Mouse (Mus musculus) myocyte (in vitro differentiated cells): ENCODE measurements around the gene Grb2.

ENCODE experiments used
- CEBPB ChIP-seq: IDR thresholded peaks from 2 replicates; pipeline ENCODE4 v1.6.1; 2011; ENCODE audit warnings: mild to moderate bottlenecking, moderate library complexity; ENCODE audit not compliant: poor library complexity, insufficient read depth, severe bottlenecking
- E2F4 ChIP-seq: IDR thresholded peaks from one replicate; pipeline ENCODE4 v1.6.1; 2011; ENCODE audit warnings: mild to moderate bottlenecking, control low read depth, moderate library complexity; ENCODE audit not compliant: insufficient read depth
- MAX ChIP-seq: IDR thresholded peaks from one replicate; pipeline ENCODE4 v1.6.1; 2011; ENCODE audit warnings: low read depth, mild to moderate bottlenecking, control low read depth
- POLR2A ChIP-seq: IDR thresholded peaks from one replicate; pipeline ENCODE4 v1.6.1; 2011; ENCODE audit warnings: low read depth, mild to moderate bottlenecking, control low read depth, moderate library complexity; ENCODE audit not compliant: insufficient read length
- POLR2AphosphoS2 ChIP-seq: IDR thresholded peaks from one replicate; pipeline ENCODE4 v1.6.1; 2011; ENCODE audit warnings: low read depth, control low read depth; ENCODE audit not compliant: insufficient read length
- REST ChIP-seq: IDR thresholded peaks from one replicate; pipeline ENCODE4 v1.6.1; 2011; ENCODE audit warnings: mild to moderate bottlenecking, control low read depth, moderate library complexity; ENCODE audit not compliant: insufficient read depth, insufficient read length
- TCF12 ChIP-seq: IDR thresholded peaks from one replicate; pipeline ENCODE4 v1.6.1; 2011; ENCODE audit warnings: mild to moderate bottlenecking, control low read depth; ENCODE audit not compliant: poor library complexity, insufficient read depth, severe bottlenecking
- USF1 ChIP-seq: IDR thresholded peaks from one replicate; pipeline ENCODE4 v1.6.1; 2011; ENCODE audit warnings: low read depth, mild to moderate bottlenecking, control low read depth, moderate library complexity

DNA sequence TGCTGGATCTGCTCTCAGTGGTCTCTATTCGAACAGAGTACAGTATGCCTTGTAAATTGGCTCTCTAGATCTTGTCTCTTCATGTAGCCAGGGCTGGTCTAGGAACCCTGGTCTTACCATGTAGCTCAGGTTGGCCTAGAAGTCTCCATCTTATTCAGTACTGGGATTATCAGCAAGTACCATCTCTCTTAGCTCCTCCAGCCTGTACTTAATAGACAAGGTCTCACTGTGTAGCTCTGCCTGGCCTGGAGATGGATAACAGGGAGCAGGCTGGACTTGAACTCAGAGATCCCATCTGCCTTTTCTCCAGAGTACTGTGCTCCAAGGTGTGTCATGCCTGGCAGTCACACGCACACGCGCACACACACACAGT lies 66.7 kb downstream of the Grb2 start:
- TF ChIP-seq POLR2A (no peak), TCF12 (no peak), USF1 (no peak), POLR2AphosphoS2 (no peak), E2F4 (no peak), MAX (no peak), CEBPB (no peak), REST (no peak)
